Mouse (Mus musculus) limb, embryonic 15.5 days (tissue): ENCODE measurements around the gene BC005624. TPM values are rescaled to one million over a fixed set of nuclear protein-coding genes. Genes with fewer than 3 reads are reported as not detected.
"Not testable (repeated sequence)": the region's sequence is repeated elsewhere in the genome, so short reads cannot be mapped to it uniquely, and the experiment has no call there.

Experiments
- ATAC-seq: fragments of 200-750 bp; cut with Nextera tagmentation; 2 replicates; pipeline ENCODE4 v1.8.0; 2017; ENCODE audit warnings: low read depth, moderate TSS enrichment; ENCODE audit not compliant: insufficient number of reproducible peaks, low FRiP score, low TSS enrichment
- H3K27ac ChIP-seq: fragments of 300-500 bp; sonication (generic); 2 replicates; pipeline ENCODE4 v1.5.1; 2015; ENCODE audit warnings: moderate library complexity, mild to moderate bottlenecking, inconsistent platforms
- H3K27me3 ChIP-seq: fragments of 300-500 bp; sonication (generic); 2 replicates; pipeline ENCODE4 v1.6.1; 2015; ENCODE audit warnings: inconsistent platforms
- H3K36me3 ChIP-seq: fragments of 300-500 bp; sonication (generic); 2 replicates; pipeline ENCODE4 v1.6.1; 2015; ENCODE audit warnings: inconsistent platforms
- H3K4me1 ChIP-seq: fragments of 300-500 bp; sonication (generic); 2 replicates; pipeline ENCODE4 v1.6.1; 2015; ENCODE audit warnings: inconsistent platforms
- H3K4me2 ChIP-seq: fragments of 300-500 bp; sonication (generic); 2 replicates; pipeline ENCODE4 v1.6.1; 2015; ENCODE audit warnings: mild to moderate bottlenecking, inconsistent platforms
- H3K4me3 ChIP-seq: fragments of 300-500 bp; sonication (generic); 2 replicates; pipeline ENCODE4 v1.5.1; 2015; ENCODE audit warnings: mild to moderate bottlenecking, inconsistent platforms
- H3K9ac ChIP-seq: fragments of 300-500 bp; sonication (generic); 2 replicates; pipeline ENCODE4 v1.6.1; 2015; ENCODE audit warnings: inconsistent platforms
- H3K9me3 ChIP-seq: fragments of 300-500 bp; sonication (generic); 2 replicates; pipeline ENCODE4 v1.6.1; 2016; ENCODE audit warnings: inconsistent platforms
- WGBS: fragments of 180-500 bp; shearing (Covaris S2); methylation state at CpG from one replicate; pipeline ENCODE4 v1.1.7; 2015; 5-methylcytosine and 5-hydroxymethylcytosine counted together
- polyA plus RNA-seq: library from polyadenylated mRNA; unstranded; fragments of >200 nt; fragmentation: Nextera tagmentation; extraction: Ambion mirVana; gene quantifications from 2 replicates; pipeline ENCODE4 v1.2.1, GENCODE M21; 2015

Gene BC005624
- polyA plus RNA-seq, 1 experiment from 2014 or later, result 53.5 TPM

DNA sequence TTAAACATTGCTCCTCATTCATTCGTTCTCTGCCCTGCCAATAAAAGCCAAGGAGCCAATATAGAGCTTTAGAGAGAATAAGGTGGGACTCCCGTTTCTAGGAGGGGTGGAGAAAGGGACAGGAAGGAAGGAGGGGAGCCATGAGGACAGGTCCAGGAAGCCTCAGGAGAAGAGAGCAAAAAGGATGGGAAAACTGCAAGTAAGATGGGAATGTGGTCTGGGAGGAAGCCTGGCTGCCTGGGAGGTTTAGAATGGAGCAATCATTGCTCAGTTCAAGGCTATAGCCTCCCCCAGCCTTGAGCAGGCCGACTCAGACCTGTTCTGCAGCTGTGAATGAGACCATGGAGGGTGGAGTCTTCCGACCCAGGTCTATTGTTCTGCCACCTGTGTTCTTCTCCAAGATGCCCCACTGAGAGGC is 43.4 kb downstream of the BC005624 start:
- Histone ChIP-seq H3K4me2 (no peak overlapping the region), H3K4me3 (no peak overlapping the region), H3K27ac (no peak overlapping the region), H3K9ac (no peak overlapping the region), H3K27me3 (peaks cover 2% of the 10 kb centered on the region; the same call in 1 of the 2 replicates), H3K4me1 (no peaks in the 10 kb centered on the region), H3K36me3 (no peaks in the 10 kb centered on the region), H3K9me3 (no peaks in the 10 kb centered on the region)
- 51% methylated on average over 4 of the region's 4 CpGs for WGBS
- ATAC-seq, result no peak

DNA sequence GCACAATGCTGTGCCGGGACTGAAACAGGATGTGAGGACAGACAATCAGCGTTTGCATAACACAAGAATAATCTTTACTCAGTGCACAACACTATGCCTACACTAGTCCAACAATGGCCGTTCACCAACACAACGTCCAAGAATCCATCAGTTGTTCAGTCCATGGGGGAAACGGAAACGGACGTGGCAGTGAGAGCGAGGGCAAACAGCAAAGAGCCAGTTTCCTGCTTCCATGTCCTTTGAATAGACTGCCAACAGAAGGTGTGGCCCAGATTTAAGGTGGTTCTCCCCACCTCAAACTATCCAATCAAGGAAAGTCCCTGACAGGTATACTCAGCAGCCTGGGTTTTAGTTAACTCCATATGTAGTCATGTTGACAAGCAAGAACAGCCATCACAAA is 44.3 kb downstream of the BC005624 start:
- Histone ChIP-seq H3K4me1 (no peaks in the 10 kb centered on the region), H3K4me2 (no peak overlapping the region), H3K36me3 (no peaks in the 10 kb centered on the region), H3K9me3 (no peaks in the 10 kb centered on the region), H3K9ac (no peak overlapping the region), H3K4me3 (no peak overlapping the region), H3K27ac (no peak overlapping the region), H3K27me3 (peaks cover 2% of the 10 kb centered on the region; the same call in 1 of the 2 replicates)
- no peak for ATAC-seq
- 82% methylated on average over 8 of the region's 8 CpGs for WGBS

DNA sequence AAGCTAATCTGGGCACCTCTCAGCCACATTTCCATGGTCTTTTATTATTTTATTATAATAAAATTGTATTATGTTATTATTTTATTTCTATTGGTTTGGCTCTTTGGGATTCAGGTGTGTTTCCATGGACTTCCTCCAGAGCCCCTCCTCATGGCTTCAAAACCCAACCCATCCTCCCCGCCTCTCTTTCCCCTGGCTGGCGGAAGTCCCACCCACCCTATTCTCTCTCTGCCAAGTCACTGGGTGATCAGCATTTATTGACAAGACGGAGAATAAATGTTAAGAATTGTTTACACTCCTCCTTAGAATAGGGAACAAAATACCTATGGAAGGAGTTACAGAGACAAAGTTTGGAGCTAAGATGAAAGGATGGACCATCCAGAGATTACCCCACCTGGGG is 45.2 kb downstream of the BC005624 start:
- no peaks in the 10 kb centered on the region for H3K9me3 ChIP-seq
- no peak overlapping the region for H3K27ac ChIP-seq
- no peak overlapping the region for H3K9ac ChIP-seq
- WGBS, result 76% methylated on average over 3 of the region's 3 CpGs
- no peaks in the 10 kb centered on the region for H3K4me1 ChIP-seq
- H3K4me2 ChIP-seq, result no peak overlapping the region
- H3K4me3 ChIP-seq, result no peak overlapping the region
- peaks cover 2% of the 10 kb centered on the region; the same call in 1 of the 2 replicates for H3K27me3 ChIP-seq
- H3K36me3 ChIP-seq, result no peaks in the 10 kb centered on the region
- ATAC-seq, result no peak

DNA sequence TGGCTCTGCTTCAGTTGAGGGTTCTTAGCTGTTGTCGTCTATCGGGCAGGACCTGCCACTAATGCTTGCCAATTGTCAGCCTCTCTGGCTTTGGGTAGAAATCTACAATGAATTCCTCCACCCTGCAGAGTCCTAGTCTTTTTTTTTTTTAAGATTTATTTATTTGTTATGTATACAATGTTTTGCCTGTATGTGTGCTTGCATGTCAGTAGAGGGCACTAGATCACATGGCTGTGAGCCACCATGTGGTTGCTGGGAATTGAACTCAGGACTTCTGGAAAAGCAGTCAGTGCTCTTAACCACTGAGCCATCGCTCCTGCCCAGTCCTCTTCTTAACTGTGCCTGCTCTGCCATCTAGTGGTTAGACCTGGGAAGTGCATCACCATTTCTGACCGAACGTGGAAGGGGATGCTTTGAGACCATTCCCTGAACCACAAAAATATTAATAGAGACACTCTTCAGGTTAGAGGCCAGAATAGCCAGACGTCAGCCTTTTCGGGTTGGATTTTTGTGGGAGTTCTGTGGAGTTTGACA is 48.0 kb downstream of the BC005624 start:
- ATAC-seq, result no peak
- 23% methylated on average over 7 of the region's 7 CpGs for WGBS
- H3K4me2 ChIP-seq, result no peak overlapping the region
- H3K4me1 ChIP-seq, result peaks cover 10% of the 10 kb centered on the region
- peaks cover 2% of the 10 kb centered on the region; the same call in 1 of the 2 replicates for H3K27me3 ChIP-seq
- no peak overlapping the region for H3K4me3 ChIP-seq
- H3K27ac ChIP-seq, result no peak overlapping the region
- H3K9me3 ChIP-seq, result no peaks in the 10 kb centered on the region
- H3K9ac ChIP-seq, result no peak overlapping the region
- H3K36me3 ChIP-seq, result no peaks in the 10 kb centered on the region

DNA sequence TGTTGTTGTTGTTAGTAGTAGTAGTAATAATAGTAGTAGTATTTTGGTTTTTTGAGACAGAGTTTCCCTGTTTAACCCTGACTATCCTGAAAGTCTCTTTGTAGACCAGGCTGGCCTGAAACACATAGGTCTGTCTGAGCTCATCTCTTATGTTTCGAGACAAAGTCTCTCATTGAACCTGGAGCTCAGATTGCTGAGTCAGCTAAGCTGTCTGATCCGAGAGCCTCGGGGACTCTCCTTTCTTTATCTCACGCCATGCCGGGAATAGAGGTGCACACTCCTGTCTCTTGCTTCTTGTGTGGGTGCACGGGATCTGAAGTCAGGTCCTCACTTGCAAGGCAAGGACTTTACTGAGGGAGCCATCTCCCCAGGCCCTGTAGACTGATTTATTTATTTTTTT is 49.0 kb downstream of the BC005624 start:
- no peak overlapping the region for H3K4me3 ChIP-seq
- no peak overlapping the region for H3K4me2 ChIP-seq
- no peak overlapping the region for H3K9ac ChIP-seq
- H3K27me3 ChIP-seq, result peaks cover 2% of the 10 kb centered on the region; the same call in 1 of the 2 replicates
- H3K9me3 ChIP-seq, result no peaks in the 10 kb centered on the region
- 79% methylated on average over 6 of the region's 6 CpGs for WGBS
- no peak for ATAC-seq
- peaks cover 20% of the 10 kb centered on the region for H3K4me1 ChIP-seq
- H3K36me3 ChIP-seq, result no peaks in the 10 kb centered on the region
- no peak overlapping the region for H3K27ac ChIP-seq

DNA sequence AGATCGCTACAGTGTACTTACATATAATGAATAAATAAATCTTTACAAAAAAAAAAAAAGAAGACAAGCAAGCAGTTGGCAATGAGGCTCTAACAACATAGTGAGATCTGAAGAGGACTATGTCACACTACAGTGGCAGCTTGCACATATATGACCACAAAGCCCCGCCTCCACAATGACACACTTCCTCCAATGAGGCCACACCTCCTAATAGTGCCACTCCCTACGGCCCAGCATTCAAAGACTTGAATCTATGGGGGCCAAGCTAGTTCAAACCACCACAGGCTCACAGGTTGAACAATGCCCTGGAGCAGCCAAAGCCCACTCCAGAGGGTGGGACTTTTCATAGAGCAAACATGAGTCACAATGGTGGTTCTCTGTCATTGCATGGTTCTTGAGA is 50.1 kb downstream of the BC005624 start:
- no peak overlapping the region for H3K9ac ChIP-seq
- no peak overlapping the region for H3K27ac ChIP-seq
- peaks cover 31% of the 10 kb centered on the region for H3K4me1 ChIP-seq
- no peak overlapping the region for H3K4me3 ChIP-seq
- no peak overlapping the region for H3K4me2 ChIP-seq
- ATAC-seq, result no peak
- 83% methylated on average over 3 of the region's 3 CpGs for WGBS
- H3K36me3 ChIP-seq, result no peaks in the 10 kb centered on the region
- no peaks in the 10 kb centered on the region for H3K9me3 ChIP-seq
- H3K27me3 ChIP-seq, result peaks cover 2% of the 10 kb centered on the region; the same call in 1 of the 2 replicates

DNA sequence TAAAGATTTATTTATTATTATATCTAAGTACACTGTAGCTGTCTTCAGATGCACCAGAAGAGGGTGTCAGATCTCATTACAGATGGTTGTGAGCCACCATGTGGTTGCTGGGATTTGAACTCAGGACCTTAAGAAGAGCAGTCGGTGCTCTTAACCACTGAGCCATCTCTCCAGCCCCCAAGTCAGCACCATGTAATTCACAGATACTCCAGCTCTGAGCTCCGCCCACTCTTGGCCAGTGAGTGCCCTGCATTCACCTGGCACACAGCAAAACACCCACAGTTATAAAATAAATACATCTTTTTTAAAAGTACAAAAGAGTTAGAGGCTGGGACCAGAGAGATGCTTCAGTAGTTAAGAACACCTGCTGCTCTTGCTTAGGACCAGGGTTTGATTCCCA is 51.2 kb downstream of the BC005624 start:
- not testable (repeated sequence) for H3K4me3 ChIP-seq, H3K9me3 ChIP-seq, H3K27ac ChIP-seq, H3K9ac ChIP-seq, ATAC-seq, H3K27me3 ChIP-seq, H3K4me2 ChIP-seq, H3K36me3 ChIP-seq
- peaks cover 33% of the 10 kb centered on the region for H3K4me1 ChIP-seq
- WGBS, result 84% methylated on average over 2 of the region's 2 CpGs

DNA sequence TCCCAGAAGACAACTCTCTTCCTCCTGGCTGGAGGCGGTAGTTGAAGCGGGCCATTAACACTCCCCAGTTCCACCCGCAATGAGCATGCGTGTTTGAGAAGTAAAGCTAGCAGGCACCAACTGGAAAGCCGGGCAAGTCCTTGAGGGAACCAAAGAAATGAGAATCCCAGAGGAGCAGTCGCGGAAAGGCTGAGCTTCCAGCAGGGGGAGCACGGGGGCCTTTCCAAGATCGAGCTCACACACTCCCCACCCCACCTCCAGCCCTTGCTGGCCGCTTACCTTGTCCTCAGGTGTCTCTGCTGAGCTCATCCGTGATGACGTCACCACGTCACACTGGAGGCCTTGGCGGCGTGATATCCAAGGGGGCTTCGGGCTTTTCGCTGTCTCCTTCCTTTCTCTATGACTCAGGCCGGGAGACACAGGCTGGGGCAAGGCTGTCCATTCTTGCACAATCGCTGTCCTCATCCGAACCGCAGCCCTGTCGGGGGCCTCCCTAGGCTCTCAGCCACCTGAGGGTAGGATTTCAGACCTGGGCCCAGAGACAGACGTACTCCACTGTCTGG is 52.4 kb downstream of the BC005624 start, which contains the start of gene Ptges:
Ptges (minus strand) TSS at position 381 of the 563 bp plus-strand sequence.
- no peaks in the 10 kb centered on the region for H3K27me3 ChIP-seq
- peak within 1 kb of the TSS; percentile 30 for H3K4me3 ChIP-seq
- peaks cover 33% of the 10 kb centered on the region for H3K4me1 ChIP-seq
- H3K9me3 ChIP-seq, result no peaks in the 10 kb centered on the region
- 1% methylated on average over 23 of the region's 23 CpGs for WGBS
- 0 out of 2 replicates have a peak within 1 kb of the TSS, but pooled peaks have one; percentile 31 for H3K9ac ChIP-seq
- H3K27ac ChIP-seq, result no peak within 1 kb of the TSS; the same call in none of the 2 replicates
- ATAC-seq, result no peak
- H3K36me3 ChIP-seq, result no peaks in the 10 kb centered on the region
- H3K4me2 ChIP-seq, result peak within 1 kb of the TSS; percentile 53

GRCm38 (mm10) chr2:30928893-30929482 is 53.0 kb downstream of the BC005624 start:
- H3K9me3 ChIP-seq, result no peaks in the 10 kb centered on the region
- WGBS, result 27% methylated on average over 12 of the region's 12 CpGs
- H3K27me3 ChIP-seq, result no peaks in the 10 kb centered on the region
- no peak overlapping the region; the same call in none of the 2 replicates for H3K27ac ChIP-seq
- no peaks in the 10 kb centered on the region for H3K36me3 ChIP-seq
- H3K9ac ChIP-seq, result no peak overlapping the region
- peak overlapping the region; percentile 30 for H3K4me3 ChIP-seq
- H3K4me2 ChIP-seq, result peak overlapping the region; percentile 53
- peaks cover 33% of the 10 kb centered on the region for H3K4me1 ChIP-seq
- ATAC-seq, result no peak

- no peaks in the 10 kb centered on the region for H3K27me3 ChIP-seq
- no peaks in the 10 kb centered on the region for H3K36me3 ChIP-seq
- peak overlapping the region; percentile 57; the same call in 1 of the 2 replicates for H3K27ac ChIP-seq
- no peak overlapping the region for H3K4me3 ChIP-seq
- 21% methylated on average over 14 of the region's 14 CpGs for WGBS
- H3K9me3 ChIP-seq, result no peaks in the 10 kb centered on the region
- H3K4me2 ChIP-seq, result no peak overlapping the region
- H3K9ac ChIP-seq, result no peak overlapping the region
- H3K4me1 ChIP-seq, result peaks cover 33% of the 10 kb centered on the region
- no peak for ATAC-seq
Observed at GRCm38 (mm10) chr2:30927844-30928628, 54.0 kb downstream of the BC005624 start.

DNA sequence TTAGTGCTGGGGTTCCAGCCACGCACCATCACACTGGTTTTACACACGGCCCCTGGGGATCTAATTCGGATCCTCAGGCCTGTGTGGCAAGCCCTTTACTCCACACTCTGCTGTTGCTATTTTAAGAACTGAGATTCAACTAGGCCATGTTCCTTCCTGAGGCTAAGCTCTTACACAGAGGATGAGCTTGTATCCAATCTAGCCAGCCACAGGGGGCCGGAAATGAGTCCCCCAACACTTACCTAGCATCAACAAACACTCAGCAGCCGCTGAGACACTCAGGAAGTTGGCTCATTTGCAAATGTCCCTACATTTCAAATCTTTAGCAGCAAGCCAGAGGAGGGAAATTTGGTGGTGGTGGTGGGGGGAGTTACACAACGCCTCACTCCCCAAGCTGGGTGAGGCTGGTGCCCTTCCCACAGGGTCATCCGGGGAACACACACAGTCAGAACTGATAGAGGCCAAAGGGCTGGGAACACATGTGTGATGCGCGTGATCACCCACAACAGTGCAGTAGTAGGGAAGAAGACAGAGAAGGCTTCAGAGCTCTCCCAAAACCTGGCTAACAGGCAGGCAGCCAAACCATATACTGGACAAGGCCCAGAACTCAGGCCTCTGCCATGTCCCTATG is 54.7 kb downstream of the BC005624 start:
- Histone ChIP-seq H3K4me1 (peaks cover 33% of the 10 kb centered on the region), H3K27me3 (no peaks in the 10 kb centered on the region), H3K9ac (no peak overlapping the region), H3K4me3 (no peak overlapping the region), H3K9me3 (no peaks in the 10 kb centered on the region), H3K4me2 (no peak overlapping the region), H3K27ac (no peak overlapping the region; the same call in 1 of the 2 replicates), H3K36me3 (no peaks in the 10 kb centered on the region)
- no peak for ATAC-seq
- WGBS, result 52% methylated on average over 9 of the region's 9 CpGs
